Mouse (Mus musculus) forebrain, embryonic 12.5 days (tissue): Measurements from ENCODE around the gene Ankrd36. TPM values are rescaled to one million over a fixed set of nuclear protein-coding genes. Genes with fewer than 3 reads are reported as not detected.

ENCODE experiments used
- ATAC-seq: fragments of 200-750 bp; cut with Nextera tagmentation; 2 replicates; pipeline ENCODE4 v1.8.0; 2017; ENCODE audit warnings: moderate TSS enrichment; ENCODE audit not compliant: low FRiP score
- H3K27ac ChIP-seq: fragments of 300-500 bp; sonication (generic); 2 replicates; pipeline ENCODE4 v1.5.1; 2016; ENCODE audit warnings: mild to moderate bottlenecking
- H3K27me3 ChIP-seq: fragments of 300-500 bp; sonication (generic); 2 replicates; pipeline ENCODE4 v1.6.1; 2016; ENCODE audit warnings: mild to moderate bottlenecking
- H3K36me3 ChIP-seq: fragments of 300-500 bp; sonication (generic); replicated peaks from 2 replicates; pipeline ENCODE4 v1.6.1; 2016; ENCODE audit warnings: mild to moderate bottlenecking
- H3K4me1 ChIP-seq: fragments of 300-500 bp; sonication (generic); 2 replicates; pipeline ENCODE4 v1.6.1; 2016
- H3K4me2 ChIP-seq: fragments of 300-500 bp; sonication (generic); 2 replicates; pipeline ENCODE4 v1.6.1; 2016; ENCODE audit warnings: mild to moderate bottlenecking, moderate library complexity
- H3K4me3 ChIP-seq: fragments of 300-500 bp; sonication (generic); replicated peaks from 2 replicates; pipeline ENCODE4 v1.5.1; 2016; ENCODE audit warnings: mild to moderate bottlenecking
- H3K9ac ChIP-seq: fragments of 300-500 bp; sonication (generic); 2 replicates; pipeline ENCODE4 v1.6.1; 2016; ENCODE audit warnings: mild to moderate bottlenecking
- H3K9me3 ChIP-seq: fragments of 300-500 bp; sonication (generic); 2 replicates; pipeline ENCODE4 v1.6.1; 2016
- WGBS: fragments of 180-500 bp; shearing (Covaris S2); methylation state at CpG from one replicate; pipeline ENCODE4 v1.1.7; 2016; 5-methylcytosine and 5-hydroxymethylcytosine counted together
- polyA plus RNA-seq: library from polyadenylated mRNA; unstranded; fragments of >200 nt; fragmentation: Nextera tagmentation; extraction: Ambion mirVana; gene quantifications from 2 replicates; pipeline ENCODE4 v1.2.1, GENCODE M21; 2016

Gene Ankrd36
- polyA plus RNA-seq, 1 experiment from 2014 or later: 0.33 TPM

DNA sequence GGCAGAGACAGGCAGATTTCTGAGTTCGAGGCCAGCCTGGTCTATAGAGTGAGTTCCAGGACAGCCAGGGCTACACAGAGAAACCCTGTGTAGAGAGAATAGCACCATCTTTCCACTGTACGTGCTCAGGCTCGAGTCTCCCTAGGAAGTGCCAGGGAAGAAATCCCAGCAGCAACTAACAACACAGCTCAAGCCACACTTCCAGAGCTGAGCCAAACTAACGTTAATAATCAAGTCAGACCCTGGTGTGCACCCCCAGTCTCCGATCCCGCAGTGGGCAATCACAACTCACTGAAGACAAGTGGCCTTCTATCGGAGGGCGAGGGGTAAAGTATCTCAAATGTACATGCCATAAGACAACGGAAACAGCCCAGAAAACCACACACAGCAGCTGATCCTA, 160.1 kb downstream of the Ankrd36 start:
- no peaks in the 10 kb centered on the region for H3K27me3 ChIP-seq
- 95% methylated on average over 9 of the region's 9 CpGs for WGBS
- no peak overlapping the region for H3K9ac ChIP-seq
- H3K4me1 ChIP-seq: no peaks in the 10 kb centered on the region
- H3K36me3 ChIP-seq: no peaks in the 10 kb centered on the region
- H3K27ac ChIP-seq: no peak overlapping the region
- no peak overlapping the region for H3K4me3 ChIP-seq
- no peak for ATAC-seq
- H3K9me3 ChIP-seq: no peaks in the 10 kb centered on the region
- H3K4me2 ChIP-seq: no peak overlapping the region

DNA sequence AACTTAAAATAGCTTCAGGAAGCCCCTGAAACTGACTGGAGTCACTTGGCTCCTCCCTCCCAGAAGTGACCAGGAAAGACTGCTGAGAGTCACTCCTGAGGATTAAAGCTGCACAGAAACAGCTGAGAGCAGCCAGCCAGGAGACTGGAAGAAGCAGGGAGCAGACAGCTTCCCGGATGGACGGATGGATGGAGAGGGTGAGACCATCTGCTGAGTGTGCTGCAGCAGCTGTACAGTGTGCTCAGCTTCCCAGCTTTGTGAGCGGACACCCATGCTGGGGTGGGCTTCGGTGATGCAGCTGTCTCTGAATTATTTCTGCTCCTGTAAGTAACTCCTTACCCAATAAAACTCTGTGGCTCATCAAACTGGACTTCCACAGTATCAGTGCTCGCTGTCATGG, 162.9 kb downstream of the Ankrd36 start:
- H3K27ac ChIP-seq: no peak overlapping the region
- H3K27me3 ChIP-seq: no peaks in the 10 kb centered on the region
- no peak for ATAC-seq
- H3K4me2 ChIP-seq: no peak overlapping the region
- 76% methylated on average over 5 of the region's 5 CpGs for WGBS
- no peak overlapping the region for H3K9ac ChIP-seq
- no peaks in the 10 kb centered on the region for H3K36me3 ChIP-seq
- no peaks in the 10 kb centered on the region for H3K9me3 ChIP-seq
- H3K4me3 ChIP-seq: no peak overlapping the region
- H3K4me1 ChIP-seq: no peaks in the 10 kb centered on the region

DNA sequence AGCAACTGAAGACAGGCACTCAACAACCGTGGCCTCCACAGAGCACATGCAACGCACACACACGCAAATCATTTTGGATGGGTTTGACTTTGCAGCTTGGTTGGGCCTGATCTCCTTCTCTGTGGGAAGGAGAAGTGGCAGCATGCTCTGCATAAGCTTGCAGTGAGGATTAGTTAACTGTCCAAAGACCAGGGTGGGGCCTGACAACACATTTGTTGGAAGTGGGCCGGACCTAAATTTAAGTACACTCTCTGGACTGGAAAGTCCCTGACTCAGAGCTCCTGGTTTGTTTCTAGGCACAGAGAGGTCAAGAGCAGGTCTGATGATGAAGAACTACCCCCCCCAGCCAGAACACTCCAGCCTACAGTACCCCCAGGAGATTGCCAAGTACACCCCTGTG, 164.8 kb downstream of the Ankrd36 start:
- Histone ChIP-seq H3K27ac (no peak overlapping the region), H3K9me3 (no peaks in the 10 kb centered on the region), H3K4me3 (no peak overlapping the region), H3K4me2 (no peak overlapping the region), H3K9ac (no peak overlapping the region), H3K36me3 (no peaks in the 10 kb centered on the region), H3K27me3 (no peaks in the 10 kb centered on the region), H3K4me1 (no peaks in the 10 kb centered on the region)
- WGBS: 94% methylated on average over 4 of the region's 4 CpGs
- ATAC-seq: no peak

DNA sequence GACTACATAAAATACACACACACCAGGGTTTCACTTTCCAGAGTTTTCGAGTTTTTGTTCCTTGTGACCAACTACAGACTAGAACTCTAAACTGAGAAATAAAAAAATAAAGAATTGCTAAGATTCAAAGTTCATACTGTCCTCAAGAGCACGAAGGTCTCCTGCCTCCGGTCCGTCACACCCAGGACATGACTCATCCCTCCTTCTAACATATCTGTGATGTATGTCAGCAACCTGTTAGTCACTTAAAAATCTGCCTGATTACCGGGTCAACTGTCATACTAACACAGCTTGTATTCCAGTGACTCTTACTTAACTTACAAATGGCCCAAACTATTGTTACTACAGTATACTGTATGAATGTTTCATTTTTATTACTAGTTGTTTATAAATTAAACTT, 167.7 kb downstream of the Ankrd36 start:
- Histone ChIP-seq H3K27ac (no peak overlapping the region), H3K4me1 (peaks cover 15% of the 10 kb centered on the region)

More for the DNA sequence above, 167.7 kb downstream of the Ankrd36 start:
- Histone ChIP-seq H3K4me3 (no peak overlapping the region), H3K4me2 (no peak overlapping the region), H3K9me3 (no peaks in the 10 kb centered on the region), H3K9ac (no peak overlapping the region), H3K27me3 (no peaks in the 10 kb centered on the region), H3K36me3 (no peaks in the 10 kb centered on the region)
- WGBS: 91% methylated on average over 5 of the region's 5 CpGs
- no peak for ATAC-seq

Other genes starting within 250 kb of the Ankrd36 start
- 9.0 and 10.3 TPM in 2 replicates for gene Znrf3, start 124.8 kb upstream of the Ankrd36 start, polyA plus RNA-seq
- gene Xbp1, start 49.0 kb upstream of the Ankrd36 start, polyA plus RNA-seq: 100 and 102 TPM in 2 replicates
- 27.1 and 28.0 TPM in 2 replicates for gene Ccdc117, start 27.5 kb upstream of the Ankrd36 start, polyA plus RNA-seq
- gene Mrps24, start 146.0 kb downstream of the Ankrd36 start, polyA plus RNA-seq: 156 and 162 TPM in 2 replicates
- 24.8 and 26.2 TPM in 2 replicates for gene Urgcp, start 192.7 kb downstream of the Ankrd36 start, polyA plus RNA-seq
- 137 and 140 TPM in 2 replicates for gene Dbnl, start 218.8 kb downstream of the Ankrd36 start, polyA plus RNA-seq
- 2.5 and 3.7 TPM in 2 replicates for gene Pgam2, start 234.0 kb downstream of the Ankrd36 start, polyA plus RNA-seq